Mouse (Mus musculus) embryonic facial prominence, embryonic 10.5 days (tissue): Measurements from ENCODE around the gene Gm17349. TPM values are rescaled to one million over a fixed set of nuclear protein-coding genes. Genes with fewer than 3 reads are reported as not detected.
"Not testable (repeated sequence)": the region's sequence is repeated elsewhere in the genome, so short reads cannot be mapped to it uniquely, and the experiment has no call there.

Experiments used
- DNase-seq: peaks from one replicate; pipeline ENCODE4 v3.0.0-alpha.2; 2017; ENCODE audit warnings: low spot score
- H3K27ac ChIP-seq: fragments of 300-500 bp; sonication (generic); replicated peaks from 2 replicates; pipeline ENCODE4 v1.5.1; 2016; ENCODE audit warnings: mild to moderate bottlenecking
- H3K27me3 ChIP-seq: fragments of 300-500 bp; sonication (generic); replicated peaks from 2 replicates; pipeline ENCODE4 v1.6.1; 2016; ENCODE audit warnings: low read depth, mild to moderate bottlenecking; ENCODE audit not compliant: poor library complexity, severe bottlenecking
- H3K36me3 ChIP-seq: fragments of 300-500 bp; sonication (generic); replicated peaks from 2 replicates; pipeline ENCODE4 v1.6.1; 2016; ENCODE audit warnings: mild to moderate bottlenecking, moderate library complexity
- H3K4me1 ChIP-seq: fragments of 300-500 bp; sonication (generic); 2 replicates; pipeline ENCODE4 v1.6.1; 2016
- H3K4me3 ChIP-seq: fragments of 300-500 bp; sonication (generic); 2 replicates; pipeline ENCODE4 v1.5.1; 2016; ENCODE audit warnings: mild to moderate bottlenecking, moderate library complexity
- H3K9me3 ChIP-seq: fragments of 300-500 bp; sonication (generic); 2 replicates; pipeline ENCODE4 v1.6.1; 2016; ENCODE audit warnings: mild to moderate bottlenecking
- WGBS: fragments of 180-500 bp; shearing (Covaris S2); methylation state at CpG from one replicate; pipeline ENCODE4 v1.1.7; 2016; 5-methylcytosine and 5-hydroxymethylcytosine counted together
- polyA plus RNA-seq: library from polyadenylated mRNA; unstranded; fragments of >200 nt; fragmentation: Nextera tagmentation; extraction: Ambion mirVana; gene quantifications from 2 replicates; pipeline ENCODE4 v1.2.1, GENCODE M21; 2016

Gm17349 gene
- polyA plus RNA-seq, 1 experiment from 2014 or later = not detected

DNA sequence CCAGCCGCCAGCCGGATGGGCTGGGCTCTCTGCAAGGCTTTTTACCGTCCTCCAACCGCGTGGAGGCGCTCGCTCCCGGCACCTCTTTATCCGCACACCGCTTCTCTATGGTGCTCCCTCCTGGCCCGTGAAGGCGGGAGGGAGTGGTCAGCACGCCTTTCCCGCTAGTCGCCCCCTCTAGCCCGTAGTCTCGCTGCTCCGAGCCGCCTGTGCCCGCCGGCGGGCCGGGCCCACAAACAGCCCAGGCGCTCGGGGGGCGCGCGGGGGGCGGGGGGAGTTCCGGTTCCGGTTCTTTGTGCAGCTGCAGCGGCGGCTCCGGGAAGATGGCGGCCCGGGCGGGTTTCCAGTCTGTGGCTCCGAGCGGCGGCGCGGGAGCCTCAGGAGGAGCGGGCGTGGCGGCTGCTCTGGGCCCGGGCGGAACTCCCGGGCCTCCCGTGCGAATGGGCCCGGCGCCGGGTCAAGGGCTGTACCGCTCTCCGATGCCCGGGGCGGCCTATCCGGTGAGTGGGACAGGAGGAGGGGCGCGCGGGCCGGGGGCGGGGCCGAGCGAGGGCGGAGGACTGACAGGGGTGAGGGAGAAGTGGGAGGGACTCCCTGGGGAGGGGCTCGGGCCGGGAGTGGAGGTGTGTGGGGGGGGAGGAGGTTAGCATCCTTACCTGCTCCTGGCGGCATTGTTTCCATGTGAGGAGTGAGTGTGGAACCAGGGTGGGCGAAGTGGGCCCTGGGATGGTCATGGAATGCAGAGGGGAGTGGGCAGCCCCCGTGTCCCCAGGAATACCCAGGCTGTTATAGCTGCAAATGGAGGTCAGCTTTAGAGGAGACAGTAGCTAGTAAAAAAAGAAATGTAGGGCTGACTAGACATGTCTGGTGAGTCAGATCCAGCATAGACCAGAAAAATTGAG lies 3.0 kb downstream of the Gm17349 start, which contains the start of gene Smarcd1:
Smarcd1 (plus strand) TSS at position 131 of the 902 bp plus-strand sequence.
- H3K4me1 ChIP-seq = peaks cover 48% of the 10 kb centered on the region
- no peaks in the 10 kb centered on the region for H3K9me3 ChIP-seq
- peak; percentile 98 for DNase-seq
- H3K4me3 ChIP-seq = peak within 1 kb of the TSS; percentile 93
- under 1% methylated on average over 71 of the region's 71 CpGs for WGBS
- H3K36me3 ChIP-seq = peaks cover 39% of the 10 kb centered on the region
- peak within 1 kb of the TSS; percentile 100 for H3K27ac ChIP-seq
- H3K27me3 ChIP-seq = peaks cover 24% of the 10 kb centered on the region

- Histone ChIP-seq H3K27ac (peak overlapping the region; percentile 100), H3K4me1 (peaks cover 48% of the 10 kb centered on the region), H3K4me3 (peak overlapping the region; percentile 93), H3K27me3 (peaks cover 30% of the 10 kb centered on the region), H3K36me3 (peaks cover 33% of the 10 kb centered on the region)
- not testable (repeated sequence) for DNase-seq, H3K9me3 ChIP-seq
- 48% methylated on average over 16 of the region's 16 CpGs for WGBS
Observed at GRCm38 (mm10) chr15:99701640-99701998, 3.7 kb downstream of the Gm17349 start.

DNA sequence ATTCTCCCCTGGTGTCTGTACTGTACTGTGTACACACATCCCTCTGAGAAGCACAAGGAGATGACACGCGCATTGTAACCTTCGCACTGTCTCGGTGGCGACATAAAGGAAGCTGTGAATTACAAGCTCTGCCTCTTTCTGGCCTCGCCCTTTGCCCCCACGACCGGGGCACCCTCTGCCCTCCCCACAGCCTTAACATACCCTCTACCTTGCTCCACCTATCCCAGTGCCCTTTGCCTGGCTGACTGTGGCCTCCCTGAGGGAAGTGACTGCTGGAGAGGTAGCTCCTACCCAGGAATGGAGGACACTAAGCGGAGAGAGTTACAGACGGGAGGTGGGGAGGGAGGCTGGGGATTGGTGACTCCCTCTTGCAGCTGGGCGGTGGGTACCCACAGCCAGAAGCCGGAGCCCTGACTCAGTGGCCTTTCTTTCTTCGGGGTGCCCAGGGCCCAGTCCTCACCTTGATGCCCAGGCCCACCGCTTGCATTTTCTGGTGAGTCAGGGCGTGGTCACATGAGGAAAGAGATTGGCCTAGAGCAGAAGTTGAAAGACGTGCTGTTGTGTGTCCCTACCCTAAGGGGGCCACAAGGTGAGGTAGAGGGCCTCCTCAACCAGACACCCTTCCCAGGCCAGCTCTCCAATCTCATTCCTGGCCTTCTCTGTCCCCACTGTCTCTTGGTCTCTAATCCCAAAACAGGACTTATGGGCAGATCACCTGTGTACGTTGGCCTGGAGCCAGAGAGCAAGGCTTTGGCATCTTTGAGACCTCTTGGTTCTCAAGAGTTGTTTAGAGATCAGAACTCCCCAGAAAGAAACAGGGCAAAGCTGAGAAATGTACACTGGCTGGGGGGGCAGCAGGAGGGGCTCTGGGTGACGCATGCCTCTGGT lies 4.8 kb downstream of the Gm17349 start:
- peaks cover 23% of the 10 kb centered on the region for H3K36me3 ChIP-seq
- DNase-seq = no peak
- peaks cover 48% of the 10 kb centered on the region for H3K4me1 ChIP-seq
- 85% methylated on average over 18 of the region's 18 CpGs for WGBS
- peaks cover 35% of the 10 kb centered on the region for H3K27me3 ChIP-seq
- 0 out of 2 replicates have a peak overlapping the region, but pooled peaks have one; percentile 1 for H3K4me3 ChIP-seq
- H3K9me3 ChIP-seq = no peaks in the 10 kb centered on the region
- H3K27ac ChIP-seq = 0 out of 2 replicates have a peak overlapping the region, but pooled peaks have one; percentile 100

- DNase-seq = no peak
- Histone ChIP-seq H3K4me3 (no peak overlapping the region), H3K27me3 (peaks cover 41% of the 10 kb centered on the region), H3K9me3 (no peaks in the 10 kb centered on the region), H3K36me3 (peaks cover 18% of the 10 kb centered on the region), H3K4me1 (peaks cover 45% of the 10 kb centered on the region), H3K27ac (no peak overlapping the region)
- 87% methylated on average over 10 of the region's 10 CpGs for WGBS
Observed at GRCm38 (mm10) chr15:99699715-99700114, 5.6 kb downstream of the Gm17349 start.

GRCm38 (mm10) chr15:99698533-99699085 lies 6.7 kb downstream of the Gm17349 start:
- Histone ChIP-seq H3K9me3 (no peaks in the 10 kb centered on the region), H3K4me1 (peaks cover 34% of the 10 kb centered on the region), H3K27me3 (peaks cover 41% of the 10 kb centered on the region), H3K4me3 (0 out of 2 replicates have a peak overlapping the region, but pooled peaks have one; percentile 28), H3K36me3 (peaks cover 7% of the 10 kb centered on the region), H3K27ac (no peak overlapping the region)
- WGBS = 35% methylated on average over 20 of the region's 20 CpGs
- no peak for DNase-seq

- Histone ChIP-seq H3K27me3 (peaks cover 50% of the 10 kb centered on the region), H3K9me3 (no peaks in the 10 kb centered on the region), H3K36me3 (no peaks in the 10 kb centered on the region), H3K27ac (no peak overlapping the region), H3K4me1 (peaks cover 23% of the 10 kb centered on the region), H3K4me3 (no peak overlapping the region)
- WGBS = 31% methylated on average over 2 of the region's 2 CpGs
- DNase-seq = peak; percentile 56
Observed at GRCm38 (mm10) chr15:99697309-99697708, 8.0 kb downstream of the Gm17349 start.

GRCm38 (mm10) chr15:99691976-99692375 lies 13.3 kb downstream of the Gm17349 start:
- Histone ChIP-seq H3K4me3 (no peak overlapping the region), H3K27ac (peak overlapping the region; percentile 37), H3K27me3 (peaks cover 54% of the 10 kb centered on the region), H3K36me3 (no peaks in the 10 kb centered on the region), H3K9me3 (no peaks in the 10 kb centered on the region), H3K4me1 (peaks cover 30% of the 10 kb centered on the region)
- 68% methylated on average over 9 of the region's 9 CpGs for WGBS
- no peak for DNase-seq

DNA sequence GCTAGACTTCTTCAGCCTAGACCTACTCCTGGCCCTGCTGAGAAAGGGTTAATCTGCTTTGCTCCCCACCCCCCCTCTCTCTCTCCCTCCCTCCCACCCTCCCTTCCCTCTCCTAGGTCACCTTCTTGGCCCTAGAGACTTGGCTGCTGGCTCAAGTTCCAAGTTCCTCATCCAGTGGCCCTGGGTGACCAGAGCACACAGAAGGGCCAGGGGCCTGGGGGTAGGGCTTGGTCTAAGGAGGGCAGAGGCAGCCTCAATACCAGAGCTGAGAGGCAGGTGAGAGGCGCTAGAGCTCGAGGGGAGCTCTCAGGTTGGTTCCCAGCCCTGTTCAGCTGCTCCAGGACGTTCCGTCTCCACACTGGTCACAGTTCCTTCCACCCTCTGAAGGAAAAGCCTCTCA lies 14.4 kb downstream of the Gm17349 start:
- peaks cover 46% of the 10 kb centered on the region for H3K27me3 ChIP-seq
- DNase-seq = peak; percentile 19
- no peaks in the 10 kb centered on the region for H3K9me3 ChIP-seq
- no peak overlapping the region; the same call in 1 of the 2 replicates for H3K27ac ChIP-seq
- H3K4me1 ChIP-seq = peaks cover 30% of the 10 kb centered on the region
- no peak overlapping the region for H3K4me3 ChIP-seq
- no peaks in the 10 kb centered on the region for H3K36me3 ChIP-seq
- WGBS = 14% methylated on average over 4 of the region's 4 CpGs

- Histone ChIP-seq H3K27me3 (peaks cover 40% of the 10 kb centered on the region), H3K36me3 (no peaks in the 10 kb centered on the region), H3K9me3 (no peaks in the 10 kb centered on the region), H3K4me1 (peaks cover 30% of the 10 kb centered on the region), H3K4me3 (no peak overlapping the region), H3K27ac (no peak overlapping the region)
- peak; percentile 66 for DNase-seq
- 7% methylated on average over 4 of the region's 4 CpGs for WGBS
Observed at GRCm38 (mm10) chr15:99688712-99689111, 16.6 kb downstream of the Gm17349 start.

- H3K27ac ChIP-seq = no peak overlapping the region
- DNase-seq = no peak
- no peak overlapping the region for H3K4me3 ChIP-seq
- H3K36me3 ChIP-seq = no peaks in the 10 kb centered on the region
- no peaks in the 10 kb centered on the region for H3K9me3 ChIP-seq
- H3K4me1 ChIP-seq = peaks cover 12% of the 10 kb centered on the region
- peaks cover 7% of the 10 kb centered on the region; the same call in 1 of the 2 replicates for H3K27me3 ChIP-seq
- WGBS = 94% methylated on average over 5 of the region's 5 CpGs
Observed at GRCm38 (mm10) chr15:99684156-99684555, 21.1 kb downstream of the Gm17349 start.

DNA sequence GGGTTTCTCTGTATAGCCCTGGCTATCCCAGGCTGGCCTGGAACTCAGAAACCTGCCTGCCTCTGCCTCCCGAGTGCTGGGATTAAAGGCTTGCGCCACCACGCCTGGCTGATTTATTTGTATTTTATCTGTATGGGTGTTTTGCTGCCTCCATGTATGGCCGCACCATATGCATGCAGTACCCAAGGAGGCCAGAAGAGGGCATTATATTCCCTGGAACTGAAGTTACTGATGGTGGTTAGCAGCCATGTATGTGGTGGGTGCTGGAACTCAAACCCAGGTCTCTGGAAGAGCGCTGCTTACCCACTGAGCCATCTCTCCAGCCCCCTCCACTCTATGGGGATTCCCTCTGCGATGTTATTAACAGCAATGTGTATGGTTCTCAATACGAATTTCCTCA lies 22.4 kb downstream of the Gm17349 start:
- DNase-seq = peak; percentile 34
- peaks cover 16% of the 10 kb centered on the region for H3K4me1 ChIP-seq
- no peaks in the 10 kb centered on the region for H3K36me3 ChIP-seq
- H3K27ac ChIP-seq = no peak overlapping the region
- peaks cover 9% of the 10 kb centered on the region; the same call in 1 of the 2 replicates for H3K27me3 ChIP-seq
- no peak overlapping the region for H3K4me3 ChIP-seq
- WGBS = 89% methylated on average over 7 of the region's 7 CpGs
- H3K9me3 ChIP-seq = no peaks in the 10 kb centered on the region

DNA sequence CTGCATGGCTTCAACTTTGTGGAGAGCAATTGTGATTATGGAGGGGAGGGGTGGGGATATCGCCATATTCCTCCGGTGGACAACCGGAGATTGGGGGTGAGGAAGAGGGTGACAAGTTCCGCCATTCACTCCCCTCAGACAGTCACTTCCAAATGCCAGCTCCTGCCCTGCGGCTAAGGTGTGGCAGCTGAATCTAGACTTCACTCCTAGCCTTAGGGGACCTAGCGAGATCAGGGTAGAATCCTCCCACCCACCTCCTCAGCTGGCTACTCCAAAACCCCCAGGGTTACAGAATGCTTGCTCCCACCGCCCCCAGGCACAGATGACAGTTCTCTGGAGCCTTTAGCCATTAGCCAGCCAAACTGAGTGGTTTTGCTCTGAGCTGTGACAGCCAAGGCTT lies 26.3 kb downstream of the Gm17349 start:
- no peak for DNase-seq
- WGBS = 63% methylated on average over 7 of the region's 7 CpGs
- peaks cover 34% of the 10 kb centered on the region for H3K27me3 ChIP-seq
- H3K4me3 ChIP-seq = no peak overlapping the region
- H3K27ac ChIP-seq = peak overlapping the region; percentile 44; the same call in 1 of the 2 replicates
- no peaks in the 10 kb centered on the region for H3K36me3 ChIP-seq
- no peaks in the 10 kb centered on the region for H3K9me3 ChIP-seq
- H3K4me1 ChIP-seq = peaks cover 35% of the 10 kb centered on the region
